Mouse (Mus musculus): ENCODE measurements around the gene Msrb3.

DNA sequence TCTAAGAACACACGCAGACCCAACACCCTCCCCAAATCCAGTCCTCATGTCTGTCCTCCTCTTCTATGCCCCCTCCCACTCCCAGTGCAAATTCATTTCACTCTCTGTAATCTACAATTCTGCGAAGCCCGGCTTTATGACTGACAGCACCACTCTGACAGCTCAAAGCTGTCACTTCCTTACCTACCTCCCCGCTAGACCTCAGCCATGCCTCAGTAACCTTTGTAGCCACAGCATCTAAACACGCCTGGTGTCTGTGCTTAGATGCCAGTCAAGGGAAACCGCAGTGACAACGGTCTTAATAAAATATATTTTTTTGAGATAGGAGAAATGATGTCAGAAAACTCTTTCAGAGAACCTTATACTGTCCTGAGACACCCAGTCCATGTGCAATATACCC, 72.5 kb downstream of the Msrb3 start:
- TF ChIP-seq CTCF (conservative IDR thresholded peaks at IDR 0.05 in 1 of 2, IDR thresholded peaks at IDR 0.05 in 1 of 2; ENCODE audit: low read depth in 2 of 2, low read length in 2 of 2) (no peak), ZC3H11A (IDR thresholded peaks at IDR 0.05; ENCODE audit: low read depth, low read length) (no peak)
